Mouse (Mus musculus): ENCODE measurements around the gene Aste1. TPM values are rescaled to one million over a fixed set of nuclear protein-coding genes. Genes with fewer than 3 reads are reported as not detected.

The Aste1 gene
- polyA plus RNA-seq (2012) = 1.1 and 3.1 TPM in 2 replicates

DNA sequence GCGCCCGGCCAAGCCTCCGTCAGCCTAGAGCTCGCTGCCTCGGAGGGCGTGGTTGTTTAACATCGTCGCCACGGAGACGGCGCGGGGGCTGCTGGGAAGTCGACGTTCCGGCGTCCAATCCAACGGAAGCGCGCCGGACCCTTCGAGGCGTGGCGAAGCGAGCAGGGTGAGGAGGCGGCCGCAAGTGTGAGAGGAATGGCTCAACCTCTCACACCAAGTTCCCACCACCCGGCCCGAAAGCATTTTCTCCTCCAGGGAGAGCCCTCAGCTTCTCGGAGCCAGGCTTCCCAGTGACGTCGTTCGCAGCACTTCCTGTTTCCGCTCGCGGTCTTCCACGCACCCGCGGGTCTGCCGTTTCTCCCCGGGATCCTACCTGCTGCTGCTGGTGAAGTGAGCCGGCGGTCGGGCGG is at the start of gene Aste1, which contains the start of gene Nek11:
Gene Aste1 (plus strand): TSS at position 175 of the 410 bp plus-strand sequence.
Gene Nek11 (minus strand): TSS at position 307 of the 410 bp plus-strand sequence.

Other genes with a start within 250 kb of the Aste1 start
- 0.06 and 0.10 TPM in 2 replicates for gene Nek11, start 132 bp downstream of the Aste1 start, polyA plus RNA-seq (2012)
- gene Atp2c1, start 131.9 kb downstream of the Aste1 start, polyA plus RNA-seq (2012) = 14.7 and 15.4 TPM in 2 replicates
- gene Pik3r4, start 247.6 kb downstream of the Aste1 start, polyA plus RNA-seq (2012) = 5.3 and 6.1 TPM in 2 replicates

Data from megakaryocyte-erythroid progenitor cell, adult 5 weeks (primary cell).